Comparison of ENCODE assay signal across 10 mouse cellular contexts in the genomic region with DNA sequence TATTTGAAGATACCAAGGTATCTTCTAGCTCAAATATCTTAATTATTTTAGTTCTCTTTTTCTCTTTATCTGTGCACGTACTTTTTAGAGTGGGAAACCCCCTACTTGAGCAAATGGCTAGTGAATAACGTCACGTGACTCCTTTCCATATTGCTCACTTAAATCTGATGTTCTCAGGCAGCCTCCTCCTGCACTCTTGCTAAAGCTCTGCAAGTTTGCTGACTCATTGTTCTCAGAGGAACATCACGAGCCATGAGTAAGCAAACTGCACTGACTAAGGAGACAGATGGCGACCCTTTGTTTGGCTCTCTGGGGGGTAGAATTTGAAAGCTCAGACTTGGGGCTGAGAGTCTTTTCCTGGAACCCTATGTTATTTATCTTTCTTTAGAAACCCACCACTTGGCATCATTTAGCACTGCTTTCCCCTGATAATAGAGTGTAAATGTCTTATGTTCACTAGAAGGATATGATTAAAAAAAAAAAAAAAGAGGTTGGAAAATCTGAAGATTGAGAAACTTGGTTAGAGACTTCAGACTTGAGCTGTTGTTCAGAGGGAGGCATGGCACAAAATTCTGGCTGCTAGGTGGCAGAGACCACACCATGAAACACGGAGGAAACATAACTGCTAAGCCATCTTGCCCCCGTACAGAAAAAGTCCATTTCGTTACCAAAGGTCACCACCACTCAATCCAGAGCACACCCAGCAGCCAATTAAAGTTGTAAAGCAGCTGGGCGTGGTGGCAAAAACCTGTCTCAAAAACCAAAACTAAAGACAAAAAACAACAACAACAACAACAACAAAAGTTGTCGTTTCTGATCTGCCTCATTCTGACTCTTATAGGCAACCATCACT. TPM values are rescaled to one million over a fixed set of nuclear protein-coding genes. Genes with fewer than 3 reads are reported as not detected.
A peak's percentile ranks its signal among the peaks of the same experiment; 100 is the strongest.
DNase-seq lines count a peak whose midpoint lies in the region; ATAC-seq and TF ChIP-seq lines count a peak whose summit lies in the region.
"Had no signal": no experiment of that assay in that cellular context is flagged by ENCODE, and none has a peak within 500 bp of the region (broad histone marks: within the 10 kb centered on the region; RNA-seq: fewer than 3 reads in every experiment).

No protein-coding gene starts in this region.

- in situ Hi-C loops in ES-E14 (cut with MboI; ENCODE audit: low sequenced_read_pairs in 2 of 2, unreplicated experiment in 2 of 2), result no loop called here

- H3K27ac ChIP-seq in ES-E14 (ENCODE audit: insufficient read depth, low read depth, low read length, poor library complexity, severe bottlenecking), result peak overlapping the region; percentile 83

- H3K36me3 ChIP-seq in ES-E14 (ENCODE audit: control insufficient read depth, insufficient read depth, low read length, poor library complexity, severe bottlenecking), result no peaks in the 10 kb centered on the region

- no peak overlapping the region for H3K9ac ChIP-seq in ES-E14 (ENCODE audit: insufficient read depth, low read depth, low read length, poor library complexity, severe bottlenecking)

- H3K9me3 ChIP-seq in ES-E14 (ENCODE audit: control insufficient read depth, insufficient read depth, low read depth, low read length), result no peaks in the 10 kb centered on the region

- intact Hi-C loops in left cerebral cortex, postnatal 4 days (cut with DNase I), result no loop called here

- peak; percentile 59 for ATAC-seq in monocyte, adult 5-6 weeks (replicated peaks; ENCODE audit: insufficient number of reproducible peaks, low FRiP score, low TSS enrichment, poor library complexity, severe bottlenecking)

- no peak overlapping the region for H3K4me3 ChIP-seq in ES-E14 (ENCODE audit: insufficient read depth in 1 of 2, low read depth in 1 of 2, low read length in 2 of 2, poor library complexity in 1 of 2, severe bottlenecking in 1 of 2)
- H3K4me3 ChIP-seq: erythroblast, embryonic 14.5 days had no signal

- DNase-seq in left cerebral cortex, adult 18-20 months (ENCODE audit: low spot score in 2 of 2), result peak; percentile 57 to 63
- DNase-seq in left cerebral cortex, postnatal 4 days, result no peak
- peak; percentile 75 for DNase-seq in ES-E14 (ENCODE audit: low read depth, low spot score)
- peak; percentile 65 to 79 for DNase-seq in frontal cortex, adult 2 months (ENCODE audit: extremely low spot score in 1 of 2, low spot score in 1 of 2)
- no peak for DNase-seq in gastrocnemius, postnatal 25 days
- DNase-seq in spleen, adult 12 weeks (ENCODE audit: low spot score), result no peak
- DNase-seq in cerebellum, adult 18-20 months, result no peak
- DNase-seq: thymus, postnatal 14 days had no signal

- H3K4me1 ChIP-seq in ES-E14 (ENCODE audit: control insufficient read depth in 2 of 2, insufficient read depth in 2 of 2, low read length in 2 of 2, poor library complexity in 1 of 2), result peaks cover 3 to 21% of the 10 kb centered on the region in 2 experiments; a peak in 3 of 4 replicates

TF ChIP-seq in ES-E14, 5 proteins besides CTCF, POLR2A, EP300 and RAD21:
- TF ChIP-seq ZNF384 (IDR thresholded peaks at IDR 0.05; ENCODE audit: low read depth, low read length) (peak; percentile 61), ZC3H11A (IDR thresholded peaks at IDR 0.05; ENCODE audit: borderline replicate concordance, low read depth, low read length) (no peak), CHD2 (IDR thresholded peaks at IDR 0.05; ENCODE audit: low read depth, low read length) (peak; percentile 60), MAFK (IDR thresholded peaks at IDR 0.05; ENCODE audit: insufficient read depth, low read depth, low read length) (peak; percentile 100)

RNA-seq across cellular contexts. Expression of gene Arl1, which starts 21.8 kb away (rescaled TPM):
- total RNA-seq in left cerebral cortex, adult 18-20 months (2021), result 100 to 1,000 TPM; 143 to 144 TPM
- 10 to 100 TPM; 95.8 to 98.1 TPM for total RNA-seq in left cerebral cortex, postnatal 4 days (2021)
- total RNA-seq in ES-E14 (2012; rRNA removed), result 57.0 and 63.8 TPM in 2 replicates
- polyA plus RNA-seq in frontal cortex, adult 2 months (2012; rRNA removed), result 124 and 126 TPM in 2 replicates
- total RNA-seq in monocyte, adult 5-6 weeks (2017), result 94.4 to 130 TPM (median 120 TPM) in 3 replicates
- 10 to 100 TPM; 73.8 to 76.8 TPM for total RNA-seq in gastrocnemius, postnatal 25 days (2021)

RNA-seq across cellular contexts. Expression of gene Spic, which starts 24.1 kb away (rescaled TPM):
- total RNA-seq in left cerebral cortex, adult 18-20 months (2021), result not detected
- total RNA-seq in left cerebral cortex, postnatal 4 days (2021), result not detected
- 2.4 and 4.1 TPM in 2 replicates for total RNA-seq in ES-E14 (2012; rRNA removed)
- polyA plus RNA-seq in frontal cortex, adult 2 months (2012; rRNA removed), result not detected in 2 replicates
- total RNA-seq in monocyte, adult 5-6 weeks (2017), result 5.6 to 16.1 TPM (median 15.2 TPM) in 3 replicates
- total RNA-seq in gastrocnemius, postnatal 25 days (2021), result not detected

Comparison
In these comparisons a context has a peak if more than half of its experiments do, and no peak if none do; other contexts are left out.
1. DNase-seq: peak in left cerebral cortex, adult 18-20 months (2 of 2), ES-E14 (single experiment) and frontal cortex, adult 2 months (2 of 2); none in left cerebral cortex, postnatal 4 days (single experiment), gastrocnemius, postnatal 25 days (single experiment), spleen, adult 12 weeks (single experiment) and cerebellum, adult 18-20 months (0 of 2).